Mouse (Mus musculus): ENCODE results near the gene 1700102P08Rik. TPM values are rescaled to one million over a fixed set of nuclear protein-coding genes. Genes with fewer than 3 reads are reported as not detected.

1700102P08Rik gene
- not detected in 2 replicates for polyA plus RNA-seq (2012; ENCODE audit: insufficient read depth, insufficient read length, missing spikeins)

DNA sequence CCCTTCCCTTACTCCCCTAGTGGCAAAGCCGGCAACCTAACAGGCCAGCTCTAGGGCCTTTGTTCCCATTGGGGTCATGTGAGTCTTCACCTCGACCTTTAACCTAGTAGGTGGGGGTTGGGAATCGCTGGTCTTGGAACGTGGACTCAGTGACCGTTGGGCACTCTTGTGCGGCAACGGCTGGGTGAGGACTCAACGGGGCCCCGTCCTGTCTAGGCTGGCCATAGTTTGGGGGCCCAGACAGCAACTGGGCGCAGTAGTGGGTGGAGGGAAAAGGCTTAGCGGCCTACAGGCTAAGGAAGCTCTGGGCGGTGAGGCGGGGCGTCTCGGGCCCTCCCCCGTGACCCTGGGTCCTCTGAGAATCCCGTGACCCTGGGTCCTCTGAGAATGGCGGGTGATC lies at the start of gene 1700102P08Rik:
Gene 1700102P08Rik, plus strand, starts transcription at position 130 of the 400 bp plus-strand sequence.
- no peak within 1 kb of the TSS for H3K27ac ChIP-seq (ENCODE audit: insufficient read depth, low read depth, low read length)
- TF ChIP-seq CTCF (IDR thresholded peaks at IDR 0.05; ENCODE audit: low read depth, low read length) (no peak), POLR2A (IDR thresholded peaks at IDR 0.05; ENCODE audit: borderline replicate concordance, low read depth, low read length) (no peak)
- H3K4me3 ChIP-seq (ENCODE audit: insufficient read depth, low read length): no peak within 1 kb of the TSS
- H3K4me1 ChIP-seq (ENCODE audit: control insufficient read depth, insufficient read depth, low read length): no peaks in the 10 kb centered on the region

DNA sequence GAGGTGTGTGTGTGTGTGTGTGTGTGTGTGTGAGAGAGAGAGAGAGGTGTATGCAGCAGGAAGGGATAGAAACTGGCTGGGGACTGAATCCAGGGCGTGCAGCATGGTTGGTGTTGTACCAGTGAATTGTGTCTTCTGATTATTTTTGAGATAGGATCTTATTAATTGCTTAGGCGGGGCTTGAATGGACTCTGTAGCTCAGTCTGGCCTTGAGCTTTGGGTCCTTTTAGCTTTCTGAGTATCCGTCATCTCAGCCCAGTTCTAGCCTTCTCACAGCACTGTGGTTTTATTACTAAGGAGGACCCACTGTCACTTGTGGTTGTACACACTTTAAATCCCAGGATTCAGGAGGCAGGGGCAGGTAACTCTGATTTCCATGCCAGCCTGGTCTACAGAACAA lies 49.3 kb upstream of the 1700102P08Rik start:
- Histone ChIP-seq H3K4me3 (ENCODE audit: insufficient read depth, low read length) (peak overlapping the region; percentile 7; the same call in 1 of the 2 replicates), H3K4me1 (ENCODE audit: control insufficient read depth, insufficient read depth, low read length) (peaks cover 45% of the 10 kb centered on the region), H3K27ac (ENCODE audit: insufficient read depth, low read depth, low read length) (peak overlapping the region; percentile 91)
- TF ChIP-seq POLR2A (IDR thresholded peaks at IDR 0.05; ENCODE audit: borderline replicate concordance, low read depth, low read length) (no peak), CTCF (IDR thresholded peaks at IDR 0.05; ENCODE audit: low read depth, low read length) (no peak)

DNA sequence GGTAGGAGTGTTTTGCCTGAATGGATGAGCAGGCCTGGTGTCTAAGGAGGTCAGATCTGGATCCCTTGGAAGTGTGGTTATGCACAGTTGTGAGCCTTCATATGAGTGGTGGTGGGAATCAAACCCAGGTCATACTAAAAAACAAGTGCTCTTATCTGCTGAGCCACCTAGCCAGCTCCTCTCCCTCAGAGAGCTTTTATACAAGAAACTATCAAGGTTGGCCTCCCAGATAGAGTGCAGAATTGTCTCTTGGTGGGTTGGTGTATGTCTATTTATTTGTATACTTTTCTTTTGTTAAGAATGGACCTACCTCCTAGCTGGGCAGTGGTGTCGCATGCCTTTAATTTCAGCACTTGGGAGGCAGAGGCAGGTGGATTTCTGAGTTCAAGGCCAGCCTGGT lies 48.8 kb upstream of the 1700102P08Rik start:
- Histone ChIP-seq H3K27ac (ENCODE audit: insufficient read depth, low read depth, low read length) (peak overlapping the region; percentile 91), H3K4me1 (ENCODE audit: control insufficient read depth, insufficient read depth, low read length) (peaks cover 42% of the 10 kb centered on the region), H3K4me3 (ENCODE audit: insufficient read depth, low read length) (no peak overlapping the region)
- TF ChIP-seq POLR2A (IDR thresholded peaks at IDR 0.05; ENCODE audit: borderline replicate concordance, low read depth, low read length) (no peak), CTCF (IDR thresholded peaks at IDR 0.05; ENCODE audit: low read depth, low read length) (no peak)

DNA sequence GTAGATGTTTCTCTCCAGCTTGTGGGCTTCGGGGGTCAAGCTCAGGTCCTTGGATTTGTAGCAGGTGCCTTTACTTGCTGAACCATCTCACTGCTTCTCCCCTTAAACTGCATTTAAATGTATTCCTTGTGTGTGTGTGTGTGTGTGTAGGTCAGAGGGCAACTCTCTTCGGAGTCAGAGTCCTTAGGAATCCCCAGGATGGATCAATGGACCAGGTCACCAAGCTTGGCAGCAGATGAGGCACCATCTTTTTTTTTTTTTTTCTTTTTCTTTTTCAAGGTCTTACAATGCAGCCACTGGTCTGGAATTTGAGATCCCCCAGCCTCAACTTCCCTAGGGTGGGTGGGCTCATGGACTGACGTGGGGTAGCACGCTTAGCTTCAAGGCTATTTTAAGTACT lies 48.1 kb upstream of the 1700102P08Rik start:
- Histone ChIP-seq H3K4me3 (ENCODE audit: insufficient read depth, low read length) (no peak overlapping the region), H3K4me1 (ENCODE audit: control insufficient read depth, insufficient read depth, low read length) (peaks cover 48% of the 10 kb centered on the region), H3K27ac (ENCODE audit: insufficient read depth, low read depth, low read length) (no peak overlapping the region)
- TF ChIP-seq CTCF (IDR thresholded peaks at IDR 0.05; ENCODE audit: low read depth, low read length): no peak
- TF ChIP-seq POLR2A (IDR thresholded peaks at IDR 0.05; ENCODE audit: borderline replicate concordance, low read depth, low read length): no peak

DNA sequence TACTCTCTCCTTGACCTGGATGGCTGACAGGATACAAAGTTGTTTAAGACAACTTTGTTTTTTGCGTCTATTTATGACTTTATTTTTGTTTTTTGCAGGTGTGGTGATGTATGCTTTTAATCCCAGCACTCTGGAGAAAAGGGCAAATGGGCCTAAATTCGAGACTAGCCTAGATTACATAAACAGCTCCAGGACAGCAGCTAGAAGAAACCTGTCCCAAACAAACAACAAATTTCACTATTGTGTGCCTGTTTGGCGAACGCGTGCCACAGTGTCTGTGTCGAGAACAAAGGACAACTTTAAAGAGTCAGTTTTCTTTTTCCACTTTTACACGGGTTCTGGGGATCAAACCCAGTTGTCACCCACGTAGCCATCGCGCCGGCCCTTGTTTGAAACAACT lies 45.6 kb upstream of the 1700102P08Rik start:
- peaks cover 37% of the 10 kb centered on the region for H3K4me1 ChIP-seq (ENCODE audit: control insufficient read depth, insufficient read depth, low read length)
- H3K27ac ChIP-seq (ENCODE audit: insufficient read depth, low read depth, low read length): peak overlapping the region; percentile 96
- TF ChIP-seq POLR2A (IDR thresholded peaks at IDR 0.05; ENCODE audit: borderline replicate concordance, low read depth, low read length): no peak
- TF ChIP-seq CTCF (IDR thresholded peaks at IDR 0.05; ENCODE audit: low read depth, low read length): no peak
- H3K4me3 ChIP-seq (ENCODE audit: insufficient read depth, low read length): peak overlapping the region; percentile 96

DNA sequence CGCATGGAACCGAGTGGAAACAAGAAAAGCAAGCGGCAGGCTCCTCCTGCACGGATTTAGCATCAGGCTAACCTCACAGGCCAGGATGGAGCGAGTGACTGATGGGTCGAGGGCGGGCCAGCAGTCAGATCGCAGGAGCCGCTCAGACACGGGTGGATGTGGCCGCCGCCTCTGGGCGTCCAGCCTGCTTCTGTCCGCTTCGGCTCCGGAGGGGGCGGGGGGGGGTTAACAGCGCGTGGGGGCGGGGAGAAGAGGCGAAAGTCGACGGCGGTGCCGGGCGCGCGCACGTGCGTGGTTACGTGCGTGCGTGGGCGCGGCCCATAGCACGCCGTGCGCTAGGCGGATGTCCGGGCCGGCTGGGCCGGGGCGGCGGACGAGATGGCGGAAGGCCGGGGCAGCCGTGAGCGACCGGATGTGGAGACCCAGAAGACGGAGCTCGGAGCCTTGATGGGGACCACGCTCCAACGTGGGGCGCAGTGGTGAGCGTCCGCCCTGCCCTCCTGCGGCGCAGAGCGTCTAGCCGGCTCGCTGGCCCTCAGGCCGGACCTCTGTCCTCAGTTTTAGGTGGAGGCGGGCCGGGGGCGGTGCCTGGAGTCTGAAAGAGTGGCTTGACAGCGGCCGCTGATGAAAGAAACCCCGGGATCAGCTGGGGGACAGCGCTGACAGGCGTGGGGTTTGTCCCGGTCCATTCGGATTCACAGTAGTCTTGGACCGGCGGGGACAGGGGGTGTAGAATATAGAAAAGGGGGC lies 44.9 kb upstream of the 1700102P08Rik start, which contains the start of gene Usp4:
Gene Usp4, plus strand, starts transcription at position 314 of the 750 bp plus-strand sequence.
- Histone ChIP-seq H3K4me1 (ENCODE audit: control insufficient read depth, insufficient read depth, low read length) (peaks cover 39% of the 10 kb centered on the region), H3K4me3 (ENCODE audit: insufficient read depth, low read length) (peak within 1 kb of the TSS; percentile 96), H3K27ac (ENCODE audit: insufficient read depth, low read depth, low read length) (peak within 1 kb of the TSS; percentile 96)
- no peak for TF ChIP-seq CTCF (IDR thresholded peaks at IDR 0.05; ENCODE audit: low read depth, low read length)
- 0 out of 2 replicates have a peak, but pooled peaks have one; percentile 3 for TF ChIP-seq POLR2A (IDR thresholded peaks at IDR 0.05; ENCODE audit: borderline replicate concordance, low read depth, low read length)

DNA sequence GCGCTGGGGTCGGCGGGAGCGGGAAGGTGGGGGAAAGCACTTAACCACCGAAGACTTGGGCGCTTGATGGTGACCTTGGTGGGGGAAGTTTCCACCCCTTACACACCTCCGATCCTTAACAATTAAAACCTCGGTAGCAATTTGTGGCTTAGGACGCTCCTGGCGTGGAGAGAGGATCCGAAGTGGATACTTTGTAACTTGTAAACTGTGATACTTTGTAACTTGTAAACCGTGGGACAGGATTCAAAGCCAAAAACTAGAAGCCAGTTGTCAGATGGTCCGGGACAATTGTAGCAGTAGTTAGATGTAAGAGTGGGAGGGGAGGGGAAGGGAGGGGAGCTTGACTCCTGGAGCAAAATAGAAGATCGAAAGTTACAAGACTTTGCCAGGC lies 44.3 kb upstream of the 1700102P08Rik start:
- Histone ChIP-seq H3K4me1 (ENCODE audit: control insufficient read depth, insufficient read depth, low read length) (peaks cover 34% of the 10 kb centered on the region), H3K4me3 (ENCODE audit: insufficient read depth, low read length) (peak overlapping the region; percentile 93), H3K27ac (ENCODE audit: insufficient read depth, low read depth, low read length) (peak overlapping the region; percentile 94)
- no peak for TF ChIP-seq CTCF (IDR thresholded peaks at IDR 0.05; ENCODE audit: low read depth, low read length)
- no peak for TF ChIP-seq POLR2A (IDR thresholded peaks at IDR 0.05; ENCODE audit: borderline replicate concordance, low read depth, low read length)

DNA sequence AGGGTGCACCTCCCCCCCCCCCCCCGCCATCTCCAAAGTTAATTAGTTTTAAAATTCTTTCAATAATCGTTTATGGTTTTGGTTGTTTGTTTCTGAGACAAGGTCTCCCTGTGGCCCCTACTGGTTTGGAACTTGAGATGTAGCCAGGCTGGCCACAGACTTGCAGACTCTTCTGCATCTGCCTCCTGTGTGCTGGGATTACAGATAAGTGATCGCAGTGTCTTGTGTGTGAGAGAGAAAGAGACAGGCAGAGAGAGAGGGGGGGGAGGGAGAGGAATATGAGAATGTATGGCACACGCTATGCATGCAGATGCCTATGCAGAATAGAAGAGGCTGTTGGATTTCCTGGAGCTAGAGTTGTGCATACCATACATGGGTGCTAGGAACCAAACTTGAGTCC lies 42.9 kb upstream of the 1700102P08Rik start:
- TF ChIP-seq CTCF (IDR thresholded peaks at IDR 0.05; ENCODE audit: low read depth, low read length): no peak
- no peak for TF ChIP-seq POLR2A (IDR thresholded peaks at IDR 0.05; ENCODE audit: borderline replicate concordance, low read depth, low read length)
- no peak overlapping the region for H3K27ac ChIP-seq (ENCODE audit: insufficient read depth, low read depth, low read length)
- H3K4me1 ChIP-seq (ENCODE audit: control insufficient read depth, insufficient read depth, low read length): peaks cover 19% of the 10 kb centered on the region
- no peak overlapping the region for H3K4me3 ChIP-seq (ENCODE audit: insufficient read depth, low read length)

DNA sequence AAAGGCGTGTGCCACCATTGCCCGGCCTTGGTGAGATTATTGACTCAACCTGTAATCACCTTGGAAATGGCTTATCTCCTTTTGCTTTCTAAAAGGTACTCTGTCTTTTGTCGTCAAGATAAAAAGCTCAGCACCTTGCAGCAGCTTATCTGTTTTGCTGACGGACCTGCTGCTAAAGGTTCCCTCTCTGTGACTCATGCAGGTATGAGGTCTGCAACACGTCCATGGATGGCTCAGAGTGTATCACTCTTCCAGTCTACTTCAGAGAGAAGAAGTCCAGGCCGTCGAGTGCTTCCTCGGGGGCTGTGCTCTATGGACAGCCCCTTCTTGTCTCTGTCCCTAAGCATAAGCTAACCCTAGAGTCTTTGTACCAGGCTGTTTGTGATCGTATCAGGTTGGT lies 14.4 kb upstream of the 1700102P08Rik start:
- Histone ChIP-seq H3K4me1 (ENCODE audit: control insufficient read depth, insufficient read depth, low read length) (no peaks in the 10 kb centered on the region), H3K4me3 (ENCODE audit: insufficient read depth, low read length) (no peak overlapping the region), H3K27ac (ENCODE audit: insufficient read depth, low read depth, low read length) (no peak overlapping the region)
- TF ChIP-seq POLR2A (IDR thresholded peaks at IDR 0.05; ENCODE audit: borderline replicate concordance, low read depth, low read length) (no peak), CTCF (IDR thresholded peaks at IDR 0.05; ENCODE audit: low read depth, low read length) (no peak)

DNA sequence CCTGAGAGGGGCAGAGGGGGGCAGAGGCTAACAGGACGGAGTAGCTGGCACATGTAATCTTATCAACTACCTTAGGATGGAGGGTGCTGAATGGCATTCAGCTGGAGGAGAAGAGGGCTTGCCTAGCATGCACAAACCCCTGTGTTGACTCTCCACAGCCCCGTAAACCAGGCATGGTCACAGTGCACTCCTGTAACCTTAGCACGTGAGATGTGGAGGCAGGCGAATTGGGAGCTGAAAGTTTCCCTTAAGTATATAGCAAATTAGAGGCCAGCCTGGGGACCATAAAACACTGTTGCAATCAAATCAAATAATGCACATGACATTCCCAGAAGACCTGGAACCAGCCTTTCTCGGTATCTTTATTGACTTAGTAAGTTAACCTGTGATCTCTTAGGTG lies 13.9 kb upstream of the 1700102P08Rik start:
- no peak for TF ChIP-seq CTCF (IDR thresholded peaks at IDR 0.05; ENCODE audit: low read depth, low read length)
- no peak for TF ChIP-seq POLR2A (IDR thresholded peaks at IDR 0.05; ENCODE audit: borderline replicate concordance, low read depth, low read length)
- no peak overlapping the region for H3K4me3 ChIP-seq (ENCODE audit: insufficient read depth, low read length)
- no peak overlapping the region for H3K27ac ChIP-seq (ENCODE audit: insufficient read depth, low read depth, low read length)
- no peaks in the 10 kb centered on the region for H3K4me1 ChIP-seq (ENCODE audit: control insufficient read depth, insufficient read depth, low read length)

All from bone marrow macrophage, adult 2 months (primary cell).